Mouse (Mus musculus) c-Kit-negative CD71-positive TER-119-positive erythroid progenitor cells, embryonic 14.5 days (primary cell): ENCODE results near the gene Btrc.
"Not testable (repeated sequence)": the region's sequence is repeated elsewhere in the genome, so short reads cannot be mapped to it uniquely, and the experiment has no call there.

Experiments
- DNase-seq: peaks from one replicate; pipeline ENCODE4 v3.0.0-alpha.2; 2013; ENCODE audit warnings: low read depth, low spot score

Btrc gene

GRCm38 (mm10) chr19:45530200-45530995, 166.9 kb downstream of the Btrc start:
- no peak for DNase-seq

- no peak for DNase-seq
Observed at GRCm38 (mm10) chr19:45531554-45531953, 168.0 kb downstream of the Btrc start.

- no peak for DNase-seq
Observed at GRCm38 (mm10) chr19:45533617-45534016, 170.1 kb downstream of the Btrc start.

- DNase-seq: no peak
Observed at GRCm38 (mm10) chr19:45535214-45535735, 171.7 kb downstream of the Btrc start.

GRCm38 (mm10) chr19:45535929-45536328, 172.4 kb downstream of the Btrc start:
- DNase-seq: no peak

GRCm38 (mm10) chr19:45537505-45537904, 174.0 kb downstream of the Btrc start:
- DNase-seq: peak; percentile 33

GRCm38 (mm10) chr19:45540657-45541408, 177.3 kb downstream of the Btrc start:
- DNase-seq: no peak

GRCm38 (mm10) chr19:45541409-45542041, 178.0 kb downstream of the Btrc start:
- no peak for DNase-seq

- DNase-seq: no peak
Observed at GRCm38 (mm10) chr19:45542061-45542460, 178.5 kb downstream of the Btrc start.

GRCm38 (mm10) chr19:45544152-45544924, 180.8 kb downstream of the Btrc start:
- DNase-seq: no peak

GRCm38 (mm10) chr19:45544925-45545321, 181.4 kb downstream of the Btrc start:
- DNase-seq: peak; percentile 47

GRCm38 (mm10) chr19:45548196-45548595, 184.7 kb downstream of the Btrc start:
- DNase-seq: not testable (repeated sequence)

- no peak for DNase-seq
Observed at GRCm38 (mm10) chr19:45549128-45549915, 185.8 kb downstream of the Btrc start.

- DNase-seq: no peak
Observed at GRCm38 (mm10) chr19:45549948-45550347, 186.4 kb downstream of the Btrc start.

GRCm38 (mm10) chr19:45552187-45552586, 188.7 kb downstream of the Btrc start:
- DNase-seq: no peak

GRCm38 (mm10) chr19:45554136-45554535, 190.6 kb downstream of the Btrc start:
- DNase-seq: no peak

- peak; percentile 44 for DNase-seq
Observed at GRCm38 (mm10) chr19:45560153-45560890, 196.8 kb downstream of the Btrc start, which contains the start of the genes Poll and Gm17018. Gene Poll, minus strand, starts transcription at chr19:45560531. Gene Gm17018, plus strand, starts transcription at chr19:45560615.

- no peak for DNase-seq
Observed at GRCm38 (mm10) chr19:45565925-45566715, 202.6 kb downstream of the Btrc start.

- no peak for DNase-seq
Observed at GRCm38 (mm10) chr19:45567367-45567766, 203.8 kb downstream of the Btrc start.
